Mouse (Mus musculus) intestine, embryonic 16.5 days (tissue): ENCODE data around the gene Lad1. TPM values are rescaled to one million over a fixed set of nuclear protein-coding genes. Genes with fewer than 3 reads are reported as not detected.

Experiments
- ATAC-seq: fragments of 200-750 bp; cut with Nextera tagmentation; 2 replicates; pipeline ENCODE4 v1.8.0; 2017; ENCODE audit warnings: moderate TSS enrichment, moderate library complexity
- H3K27ac ChIP-seq: fragments of 300-500 bp; sonication (generic); 2 replicates; pipeline ENCODE4 v1.5.1; 2014; ENCODE audit warnings: mild to moderate bottlenecking, low read length
- H3K27me3 ChIP-seq: fragments of 300-500 bp; sonication (generic); replicated peaks from 2 replicates; pipeline ENCODE4 v1.6.1; 2014; ENCODE audit warnings: low read length, control low read depth, mixed read lengths; ENCODE audit not compliant: control insufficient read depth, insufficient read depth
- H3K36me3 ChIP-seq: fragments of 300-500 bp; sonication (generic); 2 replicates; pipeline ENCODE4 v1.6.1; 2014; ENCODE audit warnings: low read length, control low read depth; ENCODE audit not compliant: control insufficient read depth, insufficient read depth
- H3K4me1 ChIP-seq: fragments of 300-500 bp; sonication (generic); 2 replicates; pipeline ENCODE4 v1.6.1; 2014; ENCODE audit warnings: low read length, control low read depth, mixed read lengths; ENCODE audit not compliant: control insufficient read depth, insufficient read depth
- H3K4me2 ChIP-seq: fragments of 300-500 bp; sonication (generic); 2 replicates; pipeline ENCODE4 v1.6.1; 2014; ENCODE audit warnings: low read depth, low read length, control low read depth
- H3K4me3 ChIP-seq: fragments of 300-500 bp; sonication (generic); 2 replicates; pipeline ENCODE4 v1.5.1; 2014; ENCODE audit warnings: mild to moderate bottlenecking, low read length
- H3K9ac ChIP-seq: fragments of 300-500 bp; sonication (generic); 2 replicates; pipeline ENCODE4 v1.6.1; 2014; ENCODE audit warnings: low read depth, low read length
- H3K9me3 ChIP-seq: fragments of 300-500 bp; sonication (generic); 2 replicates; pipeline ENCODE4 v1.6.1; 2016; ENCODE audit warnings: low read length, control low read depth; ENCODE audit not compliant: control insufficient read depth
- WGBS: fragments of 180-500 bp; shearing (Covaris S2); extraction: QIAGEN DNeasy Blood & Tissue Kit; methylation state at CpG from one replicate; pipeline ENCODE4 v1.1.7; 2014; 5-methylcytosine and 5-hydroxymethylcytosine counted together
- polyA plus RNA-seq: library from polyadenylated mRNA; unstranded; fragments of >200 nt; fragmentation: Nextera tagmentation; extraction: Ambion mirVana; gene quantifications from 2 replicates; pipeline ENCODE4 v1.2.1, GENCODE M21; 2015

Gene Lad1
- polyA plus RNA-seq, 1 experiment from 2014 or later, result 260 TPM

GRCm38 (mm10) chr1:135858533-135858932, 40.1 kb downstream of the Lad1 start:
- Histone ChIP-seq H3K36me3 (no peaks in the 10 kb centered on the region), H3K9me3 (no peaks in the 10 kb centered on the region), H3K4me1 (0 out of 2 replicates have a peak, but pooled peaks cover 3% of the 10 kb centered on the region), H3K27ac (no peak overlapping the region), H3K4me2 (no peak overlapping the region), H3K9ac (no peak overlapping the region), H3K27me3 (no peaks in the 10 kb centered on the region), H3K4me3 (no peak overlapping the region)
- ATAC-seq, result no peak
- 88% methylated on average over 7 of the region's 7 CpGs for WGBS

DNA sequence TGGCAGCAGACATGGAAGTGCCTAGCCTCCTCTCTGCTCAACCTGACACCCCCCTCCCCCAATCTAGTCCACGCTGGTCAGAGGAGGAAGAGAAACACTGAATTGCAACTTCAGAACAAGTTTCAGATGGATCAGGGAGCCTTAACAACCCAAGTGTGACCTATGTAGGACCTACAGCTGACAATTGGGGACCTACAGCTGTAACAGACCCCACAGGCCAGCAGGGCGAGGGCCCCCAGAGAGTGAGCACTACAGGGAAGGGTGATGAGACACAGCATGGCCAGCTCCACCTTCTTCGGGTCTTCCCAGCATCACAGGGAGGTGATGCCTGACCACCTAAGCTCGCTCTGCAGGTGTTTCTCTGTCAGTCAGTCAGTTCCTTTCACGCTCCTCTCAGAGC, 42.7 kb downstream of the Lad1 start:
- H3K36me3 ChIP-seq, result no peaks in the 10 kb centered on the region
- H3K4me3 ChIP-seq, result no peak overlapping the region
- H3K9me3 ChIP-seq, result no peaks in the 10 kb centered on the region
- 0 out of 2 replicates have a peak, but pooled peaks cover 3% of the 10 kb centered on the region for H3K4me1 ChIP-seq
- no peak for ATAC-seq
- no peaks in the 10 kb centered on the region for H3K27me3 ChIP-seq
- no peak overlapping the region for H3K27ac ChIP-seq
- no peak overlapping the region for H3K4me2 ChIP-seq
- no peak overlapping the region for H3K9ac ChIP-seq
- 80% methylated on average over 5 of the region's 5 CpGs for WGBS

GRCm38 (mm10) chr1:135861980-135862552, 43.7 kb downstream of the Lad1 start:
- Histone ChIP-seq H3K9me3 (no peaks in the 10 kb centered on the region), H3K4me3 (no peak overlapping the region), H3K27ac (no peak overlapping the region), H3K4me2 (no peak overlapping the region), H3K36me3 (no peaks in the 10 kb centered on the region), H3K4me1 (0 out of 2 replicates have a peak, but pooled peaks cover 3% of the 10 kb centered on the region), H3K27me3 (no peaks in the 10 kb centered on the region), H3K9ac (no peak overlapping the region)
- ATAC-seq, result no peak
- 60% methylated on average over 9 of the region's 9 CpGs for WGBS

DNA sequence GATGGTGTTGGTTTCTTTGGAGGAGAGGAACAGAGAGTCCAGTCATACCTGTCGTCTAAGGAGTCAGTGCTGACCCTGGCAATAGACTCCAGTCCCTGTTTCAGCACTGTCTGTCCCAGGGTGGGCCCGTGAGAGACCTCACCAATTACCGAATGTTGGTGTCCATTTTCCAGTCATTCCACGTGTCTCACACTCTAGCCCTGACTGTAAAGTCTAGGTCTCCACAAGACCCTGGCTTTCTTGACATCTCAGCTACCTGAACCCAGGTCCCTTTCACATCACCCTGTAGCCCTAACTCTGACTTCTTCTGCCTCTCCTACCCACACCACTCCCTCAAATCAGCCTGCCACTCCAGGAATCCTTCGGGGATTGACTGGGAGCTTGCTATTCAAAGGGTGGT, 44.2 kb downstream of the Lad1 start:
- H3K27ac ChIP-seq, result no peak overlapping the region
- H3K36me3 ChIP-seq, result no peaks in the 10 kb centered on the region
- no peak overlapping the region for H3K4me3 ChIP-seq
- ATAC-seq, result no peak
- WGBS, result 75% methylated on average over 5 of the region's 5 CpGs
- H3K27me3 ChIP-seq, result no peaks in the 10 kb centered on the region
- no peaks in the 10 kb centered on the region for H3K4me1 ChIP-seq
- H3K4me2 ChIP-seq, result no peak overlapping the region
- H3K9ac ChIP-seq, result no peak overlapping the region
- H3K9me3 ChIP-seq, result no peaks in the 10 kb centered on the region

GRCm38 (mm10) chr1:135863786-135864335, 45.5 kb downstream of the Lad1 start:
- no peaks in the 10 kb centered on the region for H3K27me3 ChIP-seq
- no peak overlapping the region for H3K4me2 ChIP-seq
- H3K36me3 ChIP-seq, result no peaks in the 10 kb centered on the region
- no peaks in the 10 kb centered on the region for H3K9me3 ChIP-seq
- no peak for ATAC-seq
- no peak overlapping the region for H3K9ac ChIP-seq
- H3K27ac ChIP-seq, result no peak overlapping the region
- no peaks in the 10 kb centered on the region for H3K4me1 ChIP-seq
- WGBS, result 74% methylated on average over 9 of the region's 9 CpGs
- no peak overlapping the region for H3K4me3 ChIP-seq

- WGBS, result 83% methylated on average over 6 of the region's 6 CpGs
- H3K36me3 ChIP-seq, result no peaks in the 10 kb centered on the region
- H3K27ac ChIP-seq, result no peak overlapping the region
- H3K4me3 ChIP-seq, result no peak overlapping the region
- no peak for ATAC-seq
- H3K4me2 ChIP-seq, result no peak overlapping the region
- no peak overlapping the region for H3K9ac ChIP-seq
- no peaks in the 10 kb centered on the region for H3K27me3 ChIP-seq
- H3K9me3 ChIP-seq, result no peaks in the 10 kb centered on the region
- H3K4me1 ChIP-seq, result no peaks in the 10 kb centered on the region
Measured at GRCm38 (mm10) chr1:135864830-135865229, 46.4 kb downstream of the Lad1 start.

DNA sequence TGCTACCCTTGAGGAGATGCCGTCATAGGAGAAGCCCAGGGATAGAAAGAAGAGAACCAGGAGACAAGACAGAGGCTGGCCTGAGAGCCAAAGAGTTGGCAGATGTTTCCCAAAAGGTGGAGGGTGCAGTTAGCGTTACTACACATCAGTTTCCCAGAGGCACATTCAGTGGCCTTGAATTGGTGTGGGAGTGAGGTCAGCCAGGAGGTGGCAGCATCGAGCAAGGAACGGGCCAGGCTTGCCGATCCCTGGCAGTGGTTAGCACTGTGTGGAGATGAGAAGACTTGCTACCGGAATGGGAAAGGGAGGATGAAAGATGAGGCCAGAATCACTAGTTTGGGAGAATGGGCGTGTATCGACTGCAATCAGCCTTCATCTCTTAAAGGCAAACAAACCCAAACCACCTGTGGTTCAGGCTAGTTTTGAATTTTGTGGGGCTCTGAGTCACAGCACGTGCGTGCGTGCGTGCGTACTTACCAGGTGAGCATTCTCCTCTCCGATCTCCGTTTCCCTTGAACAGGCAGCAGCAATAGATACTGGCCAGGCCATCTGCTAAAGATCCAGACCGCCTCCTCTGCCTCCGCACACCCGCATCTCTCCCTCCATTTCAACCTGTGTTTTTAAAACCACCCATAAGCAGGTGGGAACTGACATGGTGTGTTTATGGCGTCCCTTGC, 47.3 kb downstream of the Lad1 start:
- WGBS, result 52% methylated on average over 19 of the region's 19 CpGs
- H3K4me1 ChIP-seq, result no peaks in the 10 kb centered on the region
- no peaks in the 10 kb centered on the region for H3K27me3 ChIP-seq
- H3K27ac ChIP-seq, result no peak overlapping the region
- no peaks in the 10 kb centered on the region for H3K36me3 ChIP-seq
- ATAC-seq, result peak; percentile 81
- no peak overlapping the region for H3K9ac ChIP-seq
- H3K4me3 ChIP-seq, result no peak overlapping the region
- H3K4me2 ChIP-seq, result no peak overlapping the region
- H3K9me3 ChIP-seq, result no peaks in the 10 kb centered on the region

GRCm38 (mm10) chr1:135868570-135868969, 50.2 kb downstream of the Lad1 start:
- WGBS, result 87% methylated on average over 6 of the region's 6 CpGs

GRCm38 (mm10) chr1:135872991-135873390, 54.6 kb downstream of the Lad1 start:
- Histone ChIP-seq H3K4me1 (0 out of 2 replicates have a peak, but pooled peaks cover 5% of the 10 kb centered on the region), H3K4me3 (no peak overlapping the region), H3K36me3 (no peaks in the 10 kb centered on the region), H3K27me3 (no peaks in the 10 kb centered on the region; the same call in 1 of the 2 replicates), H3K9me3 (no peaks in the 10 kb centered on the region), H3K9ac (no peak overlapping the region), H3K27ac (no peak overlapping the region), H3K4me2 (no peak overlapping the region)
- WGBS, result 81% methylated on average over 4 of the region's 4 CpGs
- ATAC-seq, result no peak

More at GRCm38 (mm10) chr1:135868570-135868969, 50.2 kb downstream of the Lad1 start:
- Histone ChIP-seq H3K9ac (no peak overlapping the region), H3K4me3 (no peak overlapping the region), H3K4me1 (no peaks in the 10 kb centered on the region), H3K4me2 (no peak overlapping the region), H3K27ac (no peak overlapping the region), H3K9me3 (no peaks in the 10 kb centered on the region), H3K36me3 (no peaks in the 10 kb centered on the region), H3K27me3 (no peaks in the 10 kb centered on the region)
- no peak for ATAC-seq
